Mouse (Mus musculus) neural tube, embryonic 15.5 days (tissue): ENCODE data around the gene Ofd1. TPM values are rescaled to one million over a fixed set of nuclear protein-coding genes. Genes with fewer than 3 reads are reported as not detected.
A peak's percentile ranks its signal among the peaks of the same experiment; 100 is the strongest.

Experiments
- ATAC-seq: fragments of 200-750 bp; cut with Nextera tagmentation; 2 replicates; pipeline ENCODE4 v1.8.0; 2017; ENCODE audit warnings: mild to moderate bottlenecking, moderate TSS enrichment, moderate library complexity; ENCODE audit not compliant: low FRiP score
- H3K27ac ChIP-seq: fragments of 300-500 bp; sonication (generic); replicated peaks from 2 replicates; pipeline ENCODE4 v1.5.1; 2015; ENCODE audit warnings: mild to moderate bottlenecking, inconsistent platforms
- H3K27me3 ChIP-seq: fragments of 300-500 bp; sonication (generic); replicated peaks from 2 replicates; pipeline ENCODE4 v1.6.1; 2015; ENCODE audit warnings: inconsistent platforms
- H3K36me3 ChIP-seq: fragments of 300-500 bp; sonication (generic); 2 replicates; pipeline ENCODE4 v1.6.1; 2015; ENCODE audit warnings: inconsistent platforms
- H3K4me1 ChIP-seq: fragments of 300-500 bp; sonication (generic); 2 replicates; pipeline ENCODE4 v1.6.1; 2015; ENCODE audit warnings: inconsistent platforms
- H3K4me2 ChIP-seq: fragments of 300-500 bp; sonication (generic); 2 replicates; pipeline ENCODE4 v1.6.1; 2015; ENCODE audit warnings: inconsistent platforms, mild to moderate bottlenecking, moderate library complexity
- H3K4me3 ChIP-seq: fragments of 300-500 bp; sonication (generic); replicated peaks from 2 replicates; pipeline ENCODE4 v1.5.1; 2015; ENCODE audit warnings: mild to moderate bottlenecking, inconsistent platforms
- H3K9ac ChIP-seq: fragments of 300-500 bp; sonication (generic); replicated peaks from 2 replicates; pipeline ENCODE4 v1.6.1; 2015; ENCODE audit warnings: mild to moderate bottlenecking, inconsistent platforms
- H3K9me3 ChIP-seq: fragments of 300-500 bp; sonication (generic); replicated peaks from 2 replicates; pipeline ENCODE4 v1.6.1; 2016; ENCODE audit warnings: inconsistent platforms
- WGBS: fragments of 180-500 bp; shearing (Covaris S2); methylation state at CpG from one replicate; pipeline ENCODE4 v1.1.7; 2015; ENCODE audit warnings: mixed read lengths; 5-methylcytosine and 5-hydroxymethylcytosine counted together
- polyA plus RNA-seq: library from polyadenylated mRNA; unstranded; fragments of >200 nt; fragmentation: Nextera tagmentation; extraction: Ambion mirVana; gene quantifications from 2 replicates; pipeline ENCODE4 v1.2.1, GENCODE M21; 2015

Gene Ofd1
- polyA plus RNA-seq, 1 experiment from 2014 or later = 5.9 TPM

DNA sequence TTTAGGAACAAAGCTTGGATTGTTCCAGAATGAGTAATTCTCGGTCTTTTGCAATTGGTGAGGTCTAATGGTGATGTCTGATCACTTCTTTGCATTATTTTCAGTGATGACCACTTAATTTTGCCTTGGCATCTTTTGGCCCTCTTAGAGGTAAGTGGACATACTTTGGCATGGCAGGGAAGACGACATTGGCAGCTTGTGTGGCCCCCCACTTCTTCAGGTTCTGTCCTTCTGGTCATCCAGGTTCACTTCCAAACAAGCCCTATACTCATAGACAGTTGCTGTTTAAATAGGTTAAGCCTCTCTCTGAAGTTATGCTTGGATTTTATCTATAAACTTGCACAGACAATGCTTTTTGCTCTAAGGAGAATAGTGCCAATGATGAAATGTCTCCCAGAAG is 81.5 kb downstream of the Ofd1 start:
- Histone ChIP-seq H3K4me1 (no peaks in the 10 kb centered on the region), H3K36me3 (no peaks in the 10 kb centered on the region), H3K27me3 (peaks cover 2% of the 10 kb centered on the region; the same call in 1 of the 2 replicates), H3K4me3 (no peak overlapping the region), H3K4me2 (no peak overlapping the region), H3K9ac (no peak overlapping the region), H3K27ac (no peak overlapping the region), H3K9me3 (no peaks in the 10 kb centered on the region)
- ATAC-seq = no peak
- 70% methylated on average over 2 of the region's 2 CpGs for WGBS

DNA sequence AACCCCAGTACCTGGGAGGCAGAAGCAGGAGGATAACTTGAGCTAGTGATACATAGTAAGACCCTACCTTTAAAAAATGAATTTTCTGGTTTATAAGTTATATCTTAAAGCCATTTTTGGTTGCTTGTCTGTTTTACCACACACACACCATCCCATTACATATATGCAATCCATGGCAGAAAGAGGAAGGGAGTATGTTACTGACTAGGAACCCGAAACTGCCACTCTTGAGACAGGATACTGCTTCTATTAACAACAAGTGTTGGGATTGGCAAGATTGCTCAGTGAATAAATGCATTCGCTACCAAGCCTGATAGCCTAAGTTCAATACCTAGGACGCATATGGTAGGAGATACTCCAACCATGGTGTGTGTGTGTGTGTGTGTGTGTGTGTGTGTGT is 84.2 kb downstream of the Ofd1 start:
- H3K27me3 ChIP-seq = peaks cover 2% of the 10 kb centered on the region; the same call in 1 of the 2 replicates
- 94% methylated on average over 3 of the region's 3 CpGs for WGBS
- H3K4me3 ChIP-seq = no peak overlapping the region

DNA sequence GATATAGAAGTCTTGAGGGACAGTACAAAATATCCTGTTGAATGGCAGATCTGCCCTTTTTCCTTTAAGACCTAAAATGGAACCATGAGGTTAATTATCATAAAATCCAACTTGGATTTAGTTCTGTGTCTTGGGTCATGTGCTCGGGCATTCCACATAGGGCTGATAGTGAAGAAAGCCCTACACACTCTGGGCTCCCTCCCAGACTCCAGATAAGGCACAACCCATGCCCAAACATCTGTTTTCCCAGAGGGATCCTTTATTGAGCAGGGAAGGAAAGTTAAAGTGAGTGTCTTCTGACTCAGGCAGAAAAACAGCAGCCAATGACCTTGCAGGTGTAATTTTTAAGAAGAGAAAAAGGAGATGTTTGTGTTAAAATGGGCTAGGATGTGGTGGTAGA is 85.6 kb downstream of the Ofd1 start:
- H3K9me3 ChIP-seq = no peaks in the 10 kb centered on the region
- WGBS = 74% methylated on average over 1 of the region's 1 CpGs
- ATAC-seq = no peak
- H3K4me3 ChIP-seq = no peak overlapping the region
- peaks cover 2% of the 10 kb centered on the region; the same call in 1 of the 2 replicates for H3K27me3 ChIP-seq
- no peak overlapping the region for H3K27ac ChIP-seq
- no peaks in the 10 kb centered on the region for H3K36me3 ChIP-seq
- peaks cover 5% of the 10 kb centered on the region; the same call in 1 of the 2 replicates for H3K4me1 ChIP-seq
- no peak overlapping the region for H3K4me2 ChIP-seq
- H3K9ac ChIP-seq = no peak overlapping the region

More for the DNA sequence above, 84.2 kb downstream of the Ofd1 start:
- H3K9ac ChIP-seq = no peak overlapping the region
- no peaks in the 10 kb centered on the region for H3K9me3 ChIP-seq
- ATAC-seq = no peak
- H3K36me3 ChIP-seq = no peaks in the 10 kb centered on the region
- no peak overlapping the region for H3K4me2 ChIP-seq
- H3K4me1 ChIP-seq = no peaks in the 10 kb centered on the region
- no peak overlapping the region for H3K27ac ChIP-seq

DNA sequence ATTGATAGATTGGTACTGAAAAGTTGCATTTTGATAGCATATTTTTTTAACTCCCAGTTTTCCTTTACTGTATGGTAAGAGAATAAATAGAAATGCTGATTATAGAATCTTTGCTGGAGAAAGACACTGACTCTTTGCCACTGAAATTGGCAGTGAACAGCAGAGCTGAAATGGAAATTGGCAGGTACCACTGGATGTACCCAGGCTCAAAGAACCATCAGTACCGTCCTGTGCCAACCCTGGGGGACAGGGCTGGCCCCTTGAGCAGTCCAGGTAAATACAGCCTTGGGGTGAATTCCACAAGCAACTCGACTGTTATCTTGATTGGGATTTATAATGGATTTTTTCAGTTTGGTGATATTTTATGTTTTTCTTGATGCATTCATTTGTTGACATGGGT is 87.1 kb downstream of the Ofd1 start:
- no peak overlapping the region for H3K9ac ChIP-seq
- no peak overlapping the region for H3K27ac ChIP-seq
- no peaks in the 10 kb centered on the region for H3K9me3 ChIP-seq
- peaks cover 2% of the 10 kb centered on the region; the same call in 1 of the 2 replicates for H3K27me3 ChIP-seq
- 66% methylated on average over 2 of the region's 2 CpGs for WGBS
- no peak overlapping the region for H3K4me3 ChIP-seq
- H3K36me3 ChIP-seq = no peaks in the 10 kb centered on the region
- no peak for ATAC-seq
- H3K4me2 ChIP-seq = no peak overlapping the region
- peaks cover 12% of the 10 kb centered on the region for H3K4me1 ChIP-seq

DNA sequence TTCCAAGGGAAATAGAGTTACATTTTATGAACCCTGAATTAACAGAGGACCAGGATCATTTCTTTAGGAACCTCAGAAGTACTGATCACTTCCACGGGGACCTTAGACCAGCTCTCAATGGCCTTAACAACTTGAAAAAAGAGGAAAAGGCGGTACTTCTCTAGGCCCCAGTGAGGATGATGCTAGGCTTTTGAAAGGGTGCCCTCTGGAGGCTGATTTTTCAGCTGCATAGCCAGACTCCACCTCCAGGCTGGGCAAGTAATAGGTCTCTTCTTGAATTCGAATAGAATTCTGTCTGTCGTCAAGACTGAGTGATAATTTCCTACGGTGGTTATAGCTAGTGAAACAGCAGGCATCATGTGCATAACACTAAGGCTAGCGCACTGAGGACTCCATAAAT is 88.7 kb downstream of the Ofd1 start:
- H3K27me3 ChIP-seq = peaks cover 2% of the 10 kb centered on the region; the same call in 1 of the 2 replicates
- H3K9ac ChIP-seq = no peak overlapping the region
- no peak overlapping the region for H3K4me3 ChIP-seq
- no peaks in the 10 kb centered on the region for H3K9me3 ChIP-seq
- H3K36me3 ChIP-seq = no peaks in the 10 kb centered on the region
- no peak; the same call in 1 of the 2 replicates for ATAC-seq
- 25% methylated on average over 6 of the region's 6 CpGs for WGBS
- peaks cover 12% of the 10 kb centered on the region for H3K4me1 ChIP-seq
- H3K27ac ChIP-seq = no peak overlapping the region
- no peak overlapping the region for H3K4me2 ChIP-seq

DNA sequence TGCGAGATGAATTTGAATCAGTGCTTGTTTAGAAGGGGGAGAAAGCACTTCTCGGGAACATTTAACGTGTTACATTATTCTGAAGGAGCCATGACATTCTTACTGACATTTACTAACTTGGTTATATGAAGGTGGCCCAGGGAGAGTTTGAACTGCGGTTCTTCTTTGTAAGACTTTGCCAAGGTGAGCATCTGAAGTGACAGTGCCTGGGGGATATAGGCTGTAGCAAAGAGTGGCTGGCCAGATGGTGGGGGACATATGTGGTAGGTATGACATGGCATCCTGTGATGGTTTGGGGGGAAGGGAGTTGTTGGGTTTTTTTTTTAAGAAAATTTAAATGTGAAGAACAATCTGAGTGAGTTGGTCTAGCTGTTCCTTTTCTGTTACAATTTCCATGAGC is 91.9 kb downstream of the Ofd1 start:
- Histone ChIP-seq H3K9ac (no peak overlapping the region), H3K36me3 (no peaks in the 10 kb centered on the region), H3K9me3 (no peaks in the 10 kb centered on the region), H3K27me3 (no peaks in the 10 kb centered on the region), H3K27ac (no peak overlapping the region), H3K4me1 (peaks cover 12% of the 10 kb centered on the region), H3K4me3 (peak overlapping the region; percentile 35; the same call in 1 of the 2 replicates), H3K4me2 (peak overlapping the region; percentile 51)
- ATAC-seq = no peak
- WGBS = 39% methylated on average over 4 of the region's 4 CpGs

DNA sequence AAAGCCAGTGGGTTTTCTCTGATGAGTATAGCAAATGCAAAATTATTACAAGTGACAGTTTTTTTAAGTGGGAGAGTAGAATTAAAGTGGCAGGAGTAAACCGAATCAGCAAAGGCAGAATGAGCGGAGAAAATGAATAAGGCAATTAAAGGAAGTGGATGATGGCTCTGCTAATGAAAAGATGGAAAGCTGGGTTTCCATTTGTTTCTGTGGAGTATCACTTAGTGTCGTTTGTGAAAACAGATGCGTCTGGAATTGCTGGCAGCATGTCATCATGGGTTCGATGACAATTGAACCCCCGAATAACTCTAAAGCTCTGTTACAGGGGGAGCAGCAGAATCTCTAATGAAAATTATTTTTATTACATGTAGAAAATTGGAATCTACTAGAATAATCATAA is 92.4 kb downstream of the Ofd1 start:
- no peaks in the 10 kb centered on the region for H3K9me3 ChIP-seq
- ATAC-seq = no peak
- H3K4me3 ChIP-seq = peak overlapping the region; percentile 35
- peaks cover 12% of the 10 kb centered on the region for H3K4me1 ChIP-seq
- H3K27me3 ChIP-seq = no peaks in the 10 kb centered on the region
- 29% methylated on average over 6 of the region's 6 CpGs for WGBS
- 0 out of 2 replicates have a peak overlapping the region, but pooled peaks have one; percentile 18 for H3K27ac ChIP-seq
- H3K9ac ChIP-seq = peak overlapping the region; percentile 20
- peak overlapping the region; percentile 51 for H3K4me2 ChIP-seq
- H3K36me3 ChIP-seq = no peaks in the 10 kb centered on the region

DNA sequence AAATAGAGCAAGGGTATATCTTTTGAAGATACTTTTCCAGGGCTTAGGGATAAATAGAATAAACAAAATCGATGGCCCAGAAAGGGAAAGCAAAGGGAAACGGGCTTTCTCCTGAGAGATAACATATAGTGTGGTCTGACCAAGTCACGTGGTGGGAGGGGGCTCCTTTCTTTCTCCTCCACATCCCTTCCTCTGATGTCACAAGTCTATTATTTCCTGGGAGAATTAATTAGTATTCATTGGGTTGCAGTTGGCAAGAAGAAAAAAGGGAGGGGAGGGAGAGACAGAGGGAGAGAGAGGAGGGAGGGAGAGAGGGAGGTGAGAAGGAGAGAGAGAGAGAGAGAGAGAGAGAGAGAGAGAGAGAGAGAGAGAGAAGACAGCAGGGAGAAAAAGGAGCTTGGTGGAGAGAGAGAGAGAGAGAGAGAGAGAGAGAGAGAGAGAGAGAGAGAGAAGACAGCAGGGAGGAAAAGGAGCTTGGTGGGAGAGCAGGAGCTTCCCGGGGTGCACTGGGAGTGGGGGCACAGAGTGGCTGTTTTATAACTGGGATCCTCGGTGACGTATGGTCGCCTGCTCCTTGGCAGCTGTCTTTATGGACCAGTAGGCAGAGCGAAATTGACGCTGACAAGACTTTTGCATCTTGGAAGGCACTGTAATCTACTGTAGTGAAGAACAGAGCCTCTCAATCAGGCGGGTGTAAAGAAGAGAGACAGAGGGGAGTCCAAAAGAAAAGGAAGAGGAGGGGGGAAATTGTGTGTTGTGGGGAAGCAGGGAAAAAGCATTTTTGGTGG is 96.1 kb downstream of the Ofd1 start:
- Histone ChIP-seq H3K9ac (peak overlapping the region; percentile 51), H3K4me3 (peak overlapping the region; percentile 44), H3K36me3 (no peaks in the 10 kb centered on the region), H3K27ac (peak overlapping the region; percentile 86), H3K27me3 (peaks cover 4% of the 10 kb centered on the region; the same call in 1 of the 2 replicates), H3K4me1 (peaks cover 3% of the 10 kb centered on the region; the same call in 1 of the 2 replicates), H3K4me2 (peak overlapping the region; percentile 51), H3K9me3 (no peaks in the 10 kb centered on the region)
- 15% methylated on average over 10 of the region's 10 CpGs for WGBS
- ATAC-seq = peak; percentile 91

DNA sequence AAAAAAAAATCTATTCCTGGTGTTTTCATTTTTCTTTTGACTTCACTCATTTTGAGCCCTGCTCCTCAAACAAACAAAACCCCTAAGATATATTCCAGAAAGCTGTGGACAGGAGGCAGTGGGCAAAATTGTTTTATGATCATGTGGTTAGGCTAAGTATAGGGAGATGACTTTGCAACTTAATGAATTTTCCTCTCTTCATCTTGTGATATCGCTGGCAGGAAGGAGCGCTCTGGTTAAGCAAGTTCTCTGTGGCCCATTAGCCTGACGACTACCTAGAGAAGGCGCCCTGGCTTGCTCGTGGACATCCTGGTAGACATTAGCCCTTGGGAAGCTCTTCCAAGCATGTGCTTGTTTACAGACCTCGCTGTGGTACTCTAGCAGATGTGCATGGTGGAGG is 98.7 kb downstream of the Ofd1 start:
- Histone ChIP-seq H3K9ac (no peak overlapping the region), H3K9me3 (no peaks in the 10 kb centered on the region), H3K4me2 (no peak overlapping the region), H3K36me3 (no peaks in the 10 kb centered on the region), H3K27me3 (peaks cover 9% of the 10 kb centered on the region; the same call in 1 of the 2 replicates), H3K4me3 (no peak overlapping the region), H3K27ac (no peak overlapping the region), H3K4me1 (no peaks in the 10 kb centered on the region)
- WGBS = 83% methylated on average over 6 of the region's 6 CpGs
- ATAC-seq = no peak

Other genes with a start within 250 kb of the Ofd1 start
- 238 and 260 TPM in 2 replicates for gene Gpm6b, start 201.8 kb downstream of the Ofd1 start, polyA plus RNA-seq
- gene Trappc2, start 130 bp downstream of the Ofd1 start, polyA plus RNA-seq = 73.8 and 85.2 TPM in 2 replicates
- 51.6 and 52.7 TPM in 2 replicates for gene Rab9, start 39.2 kb upstream of the Ofd1 start, polyA plus RNA-seq
- 4.0 and 4.9 TPM in 2 replicates for gene Tceanc, start 77.9 kb upstream of the Ofd1 start, polyA plus RNA-seq
- 5.6 and 6.6 TPM in 2 replicates for gene Egfl6, start 145.0 kb upstream of the Ofd1 start, polyA plus RNA-seq